Mouse (Mus musculus) brain, adult 2 months (tissue): Measurements from ENCODE around the gene Gpr45.
"Not testable (repeated sequence)": the region's sequence is repeated elsewhere in the genome, so short reads cannot be mapped to it uniquely, and the experiment has no call there.

Experiments
- DNase-seq: peaks from one replicate; pipeline ENCODE4 v3.0.0; 2011; ENCODE audit warnings: low read depth, low spot score

Gpr45 gene

DNA sequence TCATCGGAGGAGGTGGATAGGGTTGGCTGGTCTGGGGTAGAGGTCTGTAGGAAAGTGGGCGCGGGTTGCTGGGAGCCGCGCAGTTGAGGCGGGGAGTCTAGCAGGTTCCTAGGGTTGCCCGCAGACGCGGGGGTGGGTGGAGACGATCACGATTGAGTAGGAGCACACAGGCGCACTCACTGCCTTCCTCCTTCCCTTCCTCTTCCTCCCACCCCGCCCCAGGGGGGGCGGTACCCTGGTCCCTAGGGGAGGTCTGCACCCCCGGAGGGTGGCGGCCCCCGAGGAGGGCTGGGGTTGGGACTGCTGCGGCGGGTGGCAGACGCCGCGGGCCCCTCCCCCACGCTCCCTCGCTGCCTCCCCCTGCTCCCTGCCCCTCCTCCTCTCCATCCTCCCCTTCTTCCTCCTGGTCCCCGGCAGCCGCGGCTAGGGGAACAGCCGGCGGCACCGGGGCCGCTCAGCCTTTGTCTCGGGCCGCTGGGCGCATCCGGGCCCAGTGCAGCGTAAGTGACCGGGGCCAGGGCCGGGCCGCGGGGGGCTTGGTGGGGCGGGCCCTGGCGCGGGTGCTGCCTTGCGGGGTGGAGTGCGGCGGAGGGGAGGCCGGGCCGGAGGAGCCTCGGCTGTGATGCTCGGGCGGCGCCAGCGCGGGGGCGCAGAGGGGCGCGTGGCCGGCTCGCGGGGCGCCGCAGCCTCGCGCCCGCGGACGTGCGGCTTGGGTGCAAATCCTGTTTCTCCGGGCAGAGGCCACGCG is at the start of gene Gpr45:
Gene Gpr45, plus strand, starts transcription at position 139 of the 748 bp plus-strand sequence.
- DNase-seq: peak; percentile 68

DNA sequence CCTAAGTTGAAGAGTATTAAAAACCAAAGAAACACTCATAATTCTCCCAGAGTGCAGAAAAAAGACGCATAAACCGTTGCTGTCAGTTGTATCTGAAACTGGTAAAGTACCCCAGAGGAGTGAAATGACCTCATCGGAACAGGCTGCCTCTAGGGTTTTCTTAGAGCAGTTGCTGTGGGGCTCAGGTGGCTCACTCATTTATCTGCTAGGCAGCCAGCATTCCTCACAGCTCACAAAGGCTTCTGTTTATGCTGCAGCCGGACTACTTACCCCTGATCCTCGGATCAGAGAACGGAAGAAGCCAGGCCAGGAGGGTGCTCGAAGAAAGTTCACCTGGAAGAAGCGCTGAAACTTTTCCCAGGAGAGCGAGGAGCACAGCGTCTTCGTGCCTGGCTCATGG is 47.5 kb upstream of the Gpr45 start:
- DNase-seq: no peak

DNA sequence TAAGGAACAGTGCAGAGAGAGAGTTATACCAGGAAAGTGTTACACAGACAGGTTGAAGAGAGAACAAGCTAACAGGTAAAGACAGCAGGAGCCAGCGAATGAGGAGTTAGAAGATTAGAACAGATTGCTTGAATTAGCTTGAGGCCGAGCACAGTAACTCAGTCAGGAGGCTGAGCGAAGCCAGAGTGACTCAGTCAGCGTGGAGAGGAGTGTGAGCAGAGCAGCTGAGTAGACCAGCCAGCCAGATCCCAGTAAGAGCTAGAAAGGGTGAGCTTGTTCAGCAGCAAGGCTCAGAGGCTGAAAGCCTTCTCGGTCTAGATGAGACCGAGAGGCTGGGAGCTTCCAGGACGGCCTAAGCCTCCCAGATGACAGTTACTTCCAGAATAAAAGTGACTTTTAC is 46.0 kb upstream of the Gpr45 start:
- peak; percentile 80 for DNase-seq

DNA sequence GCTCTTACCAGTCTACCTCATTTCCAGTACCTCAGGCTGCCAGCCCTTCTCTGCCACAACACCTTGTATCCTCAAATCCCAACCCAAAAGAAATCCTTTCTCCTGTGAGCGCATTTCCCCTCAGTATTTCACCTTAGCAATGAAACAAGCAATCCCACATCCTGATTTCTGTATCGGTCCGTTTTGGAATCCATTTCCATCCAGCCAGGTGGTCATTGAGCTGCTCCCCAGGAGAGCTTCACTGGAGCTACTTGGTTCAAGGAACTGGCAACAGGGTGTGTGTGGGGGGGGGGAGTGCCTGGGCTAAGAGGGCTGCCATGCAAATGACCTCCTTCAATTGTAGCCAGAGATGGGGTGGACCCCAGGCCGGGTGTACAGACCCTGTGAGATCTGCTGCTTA is 45.5 kb upstream of the Gpr45 start:
- DNase-seq: no peak

DNA sequence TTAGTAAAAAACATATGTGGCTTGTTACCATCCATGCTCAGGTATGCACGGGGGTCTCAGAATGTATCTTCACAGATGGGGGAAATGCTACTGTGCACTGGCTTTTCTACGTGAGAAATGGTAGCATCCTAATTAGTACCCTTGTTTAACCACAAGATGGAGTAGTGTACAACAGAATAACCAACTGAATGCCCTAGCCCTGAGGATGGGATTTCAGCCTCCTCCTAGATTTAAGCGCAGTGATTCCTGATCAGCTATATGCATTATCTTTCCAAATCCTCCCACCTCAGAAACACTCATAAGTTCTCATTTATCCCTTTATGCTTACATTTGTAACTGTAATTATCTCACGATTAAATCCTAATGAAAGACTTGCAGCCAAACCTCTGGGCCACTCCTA is 37.6 kb upstream of the Gpr45 start:
- DNase-seq: peak; percentile 72

DNA sequence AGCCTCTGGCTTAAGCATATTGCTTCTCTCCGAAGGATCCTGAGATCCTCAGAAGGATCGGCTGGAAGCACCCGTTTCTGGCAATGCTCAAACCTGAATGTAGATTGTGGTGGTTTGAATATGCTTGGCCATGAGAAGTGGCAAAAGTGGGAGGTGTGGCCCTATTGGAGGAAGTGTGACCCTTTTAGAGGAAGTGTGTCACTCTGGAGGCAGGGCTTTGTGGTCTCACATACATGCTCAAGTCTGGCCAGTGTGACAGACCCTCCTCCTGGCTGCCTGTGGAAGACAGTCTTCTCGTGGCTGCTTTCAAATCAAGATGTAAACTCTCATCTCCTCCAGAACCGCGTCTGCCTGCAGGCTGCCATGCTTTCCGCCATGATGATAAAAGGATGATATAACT is 36.0 kb upstream of the Gpr45 start:
- no peak for DNase-seq

DNA sequence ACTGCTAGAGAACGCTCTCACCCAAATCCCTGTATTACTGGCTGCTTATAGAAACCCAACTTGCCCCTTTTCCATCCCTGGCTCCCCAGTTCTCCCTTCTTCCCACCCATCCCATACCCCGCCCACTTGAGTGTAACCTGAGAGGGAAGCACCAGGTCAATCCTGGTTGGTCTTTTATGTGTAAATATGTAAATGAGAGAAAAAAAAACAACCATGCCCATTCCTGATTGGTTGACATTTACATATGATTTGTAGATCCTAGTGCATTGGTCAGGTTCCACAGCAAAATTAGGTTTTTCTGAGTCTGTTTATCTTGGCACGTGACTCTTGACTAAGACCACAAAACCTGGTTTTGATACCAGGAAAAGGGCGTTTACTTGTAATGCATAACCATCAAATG is 34.8 kb upstream of the Gpr45 start:
- DNase-seq: no peak

DNA sequence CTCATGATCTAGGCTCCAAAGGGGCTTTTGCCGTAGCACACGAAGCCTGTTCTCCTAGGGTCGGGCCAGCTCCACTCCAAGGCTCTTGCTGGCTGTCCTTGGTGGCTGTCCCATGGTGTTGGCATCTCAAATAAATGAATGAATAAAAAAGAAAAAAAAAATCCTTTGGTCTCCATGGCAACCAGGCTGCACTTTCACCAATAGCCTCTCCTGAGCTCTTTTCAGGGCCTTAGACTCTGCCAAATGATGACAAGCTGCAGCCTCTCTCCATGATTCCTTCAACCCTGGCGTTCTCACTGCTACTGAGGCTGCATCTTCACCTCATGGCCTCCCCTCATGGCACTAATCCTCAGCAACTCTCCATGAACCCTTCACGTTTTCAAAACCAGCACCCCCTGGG is 28.7 kb upstream of the Gpr45 start:
- DNase-seq: peak; percentile 39

DNA sequence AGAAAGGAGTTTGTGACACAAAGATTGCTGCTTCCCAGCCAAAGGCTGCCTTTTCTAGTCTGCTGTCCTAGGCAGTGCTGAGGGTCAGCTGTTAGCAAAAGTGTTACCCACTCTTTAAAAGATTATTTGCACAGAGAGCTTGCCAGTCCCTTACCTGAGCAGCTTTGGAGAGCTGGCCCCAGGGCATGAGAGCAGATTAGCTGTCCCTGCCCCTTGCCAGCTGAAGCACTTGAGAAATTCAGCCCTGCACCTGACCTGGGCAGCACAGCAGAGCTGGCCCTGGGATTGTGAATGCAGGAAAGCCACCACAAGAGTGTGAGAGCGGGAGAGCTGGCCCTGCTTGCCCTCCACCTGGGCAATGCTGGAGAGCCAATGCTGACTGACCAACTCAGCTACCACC is 19.1 kb upstream of the Gpr45 start:
- DNase-seq: no peak

DNA sequence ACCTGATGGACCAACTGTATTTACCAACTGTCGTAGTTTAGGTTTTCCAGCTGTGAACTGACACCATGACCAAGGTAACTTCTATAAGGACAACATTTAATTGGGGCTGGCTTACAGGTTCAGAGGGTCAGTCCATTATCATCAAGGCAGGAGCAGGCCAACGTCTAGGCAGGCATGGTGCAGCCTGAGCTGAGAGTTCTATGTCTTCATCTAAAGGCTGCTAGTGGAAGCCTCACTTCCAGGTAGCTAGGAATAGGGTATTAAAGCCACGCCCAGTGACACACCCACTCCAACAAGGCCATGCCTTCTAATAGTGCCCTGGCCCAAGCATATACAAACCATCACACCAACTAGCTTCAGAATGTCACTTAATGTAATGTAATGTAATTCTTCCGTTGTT is 4.2 kb upstream of the Gpr45 start:
- no peak for DNase-seq

DNA sequence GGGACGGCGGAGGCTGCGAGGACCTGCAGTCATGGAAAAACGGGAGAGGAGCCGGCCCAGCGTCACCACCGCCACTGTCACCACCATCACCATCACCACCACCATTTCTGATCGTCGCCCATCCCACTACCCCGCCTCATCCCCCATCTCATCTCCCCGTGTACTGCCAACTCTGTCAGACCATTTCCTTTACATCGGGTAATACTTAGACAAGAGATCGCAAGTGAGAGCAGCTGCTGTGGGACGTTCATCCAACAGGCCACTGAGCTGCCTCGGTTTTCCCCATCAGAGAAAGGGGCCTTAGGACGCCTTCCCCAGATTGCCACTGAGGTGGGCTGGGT is 780 bp downstream of the Gpr45 start:
- DNase-seq: no peak

DNA sequence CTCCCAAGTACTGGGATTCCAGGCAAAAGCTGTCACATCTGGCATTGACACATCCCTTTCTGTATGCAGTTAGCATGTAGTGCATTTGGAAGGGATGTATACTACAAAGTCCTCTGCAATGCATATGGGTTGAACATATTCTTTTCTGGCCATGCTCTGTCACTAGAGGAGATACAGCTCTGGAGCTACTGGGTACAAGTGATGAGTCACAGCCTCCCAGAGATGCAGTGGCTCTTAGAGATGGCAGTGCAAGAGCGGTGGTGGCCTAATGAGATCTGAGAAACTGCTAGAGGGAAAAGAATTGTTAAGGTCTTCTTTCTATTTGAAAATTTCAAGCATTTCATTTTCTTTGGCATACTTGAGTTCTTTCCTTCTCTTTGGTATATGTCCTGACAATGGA is 4.2 kb downstream of the Gpr45 start:
- DNase-seq: peak; percentile 77

DNA sequence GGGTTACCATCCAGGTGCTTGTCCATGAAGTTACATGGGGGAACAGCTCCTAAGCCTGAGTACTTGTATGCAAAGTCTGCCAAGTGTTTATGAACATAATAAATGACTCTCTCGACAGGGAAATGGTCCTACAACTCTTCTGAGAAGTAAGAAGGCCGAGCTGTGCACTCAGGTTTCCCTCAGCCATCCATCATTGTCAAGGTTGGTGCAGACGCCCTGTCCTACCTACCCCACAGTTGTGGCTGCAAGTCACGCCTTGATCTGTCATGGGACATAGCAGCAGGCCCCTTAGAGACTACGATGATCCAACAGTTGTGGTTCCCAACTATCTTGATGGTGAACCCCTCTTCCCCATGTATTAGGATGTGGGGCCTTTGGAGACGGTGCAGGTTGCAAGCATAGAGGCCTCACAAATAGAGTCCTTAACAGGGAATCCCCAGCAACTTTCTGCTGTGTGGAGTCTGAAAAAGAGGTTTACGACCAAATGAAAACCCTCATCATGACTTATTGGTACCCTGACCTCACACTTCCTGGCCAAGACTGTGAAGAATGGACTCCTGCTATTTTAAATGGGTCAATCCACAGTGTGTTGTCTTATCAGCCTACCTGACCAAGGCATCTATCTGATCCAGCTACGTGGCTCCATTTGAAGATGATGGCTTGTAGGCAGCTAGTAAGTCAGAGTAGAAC is 30.6 kb downstream of the Gpr45 start:
- no peak for DNase-seq

DNA sequence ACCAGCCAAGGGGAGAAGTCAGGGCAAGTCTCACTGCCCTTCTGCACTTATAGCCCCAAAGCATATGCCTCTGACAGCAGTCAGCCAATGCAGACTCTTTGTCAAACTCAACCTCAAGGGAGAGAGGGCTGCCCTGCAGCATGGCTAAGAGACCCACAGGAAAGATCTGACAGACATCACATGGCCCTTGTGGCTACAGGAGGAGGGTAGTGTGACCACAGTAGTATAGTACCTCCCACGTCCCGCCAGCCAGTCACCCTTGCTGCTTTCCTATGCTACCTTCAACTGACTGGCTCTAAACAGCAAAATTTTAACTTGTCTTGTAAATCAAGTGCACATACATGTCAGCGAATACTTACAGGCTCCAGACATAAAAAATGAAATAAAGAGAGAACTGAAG is 31.4 kb downstream of the Gpr45 start:
- no peak for DNase-seq

DNA sequence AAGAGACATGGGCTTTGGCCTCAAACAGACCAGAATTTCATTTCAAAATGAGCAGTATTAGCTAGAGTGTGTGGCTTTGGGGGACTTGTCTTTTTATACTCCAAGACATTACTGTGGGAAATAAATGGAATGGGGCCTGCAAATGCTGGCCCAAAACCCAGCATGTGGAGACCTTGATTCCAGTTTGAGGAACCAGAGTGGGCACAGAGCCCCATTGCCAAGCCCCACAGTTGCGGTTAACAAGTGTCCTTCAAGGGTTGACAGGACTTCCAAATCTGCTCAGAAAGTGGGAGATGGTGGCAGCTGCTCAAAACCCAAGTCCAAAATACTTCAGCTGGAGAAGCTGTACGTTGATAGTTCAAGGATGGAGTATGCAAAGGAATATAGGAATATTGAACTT is 36.3 kb downstream of the Gpr45 start:
- DNase-seq: no peak

DNA sequence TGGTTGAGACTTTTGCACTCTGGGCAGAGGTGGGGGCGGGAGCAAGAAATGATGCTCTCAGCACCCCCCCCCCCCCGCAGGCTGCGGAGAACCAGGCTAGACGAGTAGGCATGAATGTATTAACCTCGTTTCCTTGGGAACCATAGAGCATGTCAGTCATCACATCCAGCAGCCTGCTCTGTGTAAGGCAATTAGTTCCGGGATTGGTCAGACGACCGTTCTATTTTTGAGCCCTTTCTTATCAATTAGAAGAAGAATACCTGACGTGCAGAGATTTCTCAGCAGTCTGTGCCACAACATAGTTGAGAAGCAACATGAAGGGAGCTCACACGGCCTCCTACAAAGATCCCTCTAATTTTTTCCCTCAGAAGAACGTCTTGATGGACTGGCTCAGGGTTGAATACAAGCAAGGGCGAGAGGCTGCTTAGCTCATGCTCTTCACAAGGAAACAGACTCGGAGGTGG is 53.4 kb downstream of the Gpr45 start:
- DNase-seq: peak; percentile 82

DNA sequence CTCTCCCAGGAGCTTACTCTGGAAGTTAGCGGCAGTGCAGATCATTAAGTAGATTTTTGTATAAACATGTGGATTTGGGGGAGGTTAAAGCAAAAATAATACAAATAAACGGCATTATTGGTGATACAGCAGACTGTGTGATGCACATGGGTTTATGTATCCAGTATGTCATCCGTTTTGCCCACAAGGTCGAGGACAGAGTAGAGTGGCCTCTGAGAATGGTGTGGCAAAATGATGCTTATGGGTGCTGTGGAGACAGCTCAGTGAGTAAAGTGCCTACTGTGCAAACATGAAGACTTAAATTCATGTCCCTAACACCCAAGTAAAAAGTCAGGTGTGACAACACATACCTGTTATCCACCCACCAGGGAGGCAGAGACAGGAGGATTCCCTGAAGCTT is 53.9 kb downstream of the Gpr45 start:
- DNase-seq: no peak

DNA sequence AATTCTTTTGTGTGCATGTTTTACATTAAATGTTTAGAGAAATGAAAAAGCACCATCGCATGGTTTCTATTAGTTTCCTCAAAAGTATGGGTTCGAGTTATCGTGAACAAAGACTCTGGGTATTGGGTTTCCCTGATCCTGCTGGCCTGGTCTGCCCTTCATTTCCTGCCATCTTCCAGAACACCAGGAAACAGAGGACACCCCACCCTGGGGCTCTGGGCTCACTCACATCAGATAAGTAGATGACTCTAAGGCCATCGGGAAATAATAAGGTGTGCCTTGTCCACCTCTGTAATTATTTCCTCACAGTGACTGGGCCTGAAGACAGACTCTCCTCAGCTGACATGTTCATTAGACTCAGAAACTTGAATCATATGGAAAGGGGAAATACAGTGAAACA is 57.8 kb downstream of the Gpr45 start:
- no peak for DNase-seq

DNA sequence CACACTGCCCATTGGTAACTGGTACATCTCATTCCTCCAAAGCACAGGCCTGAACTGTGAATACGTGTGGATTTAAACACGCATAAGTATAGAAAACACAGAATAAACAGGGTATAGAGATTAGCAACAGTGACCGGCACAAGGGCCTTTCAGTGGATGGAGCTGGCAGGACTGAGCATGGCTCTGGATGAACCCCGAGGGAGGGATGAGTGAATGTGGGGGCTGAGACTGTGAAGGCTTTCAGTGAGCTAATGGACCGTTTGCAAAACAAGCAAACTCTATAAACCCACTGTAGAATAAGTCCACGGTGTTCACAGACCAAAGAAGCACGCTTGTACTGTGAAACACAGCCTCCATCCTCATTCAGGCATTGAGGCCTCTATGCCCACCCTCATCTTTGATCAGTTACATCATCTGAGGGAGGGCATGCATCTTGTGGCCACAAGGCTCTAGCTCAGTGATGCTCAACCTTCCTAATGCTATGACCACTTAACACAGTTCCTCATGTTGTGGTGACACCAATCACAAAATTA is 62.5 kb downstream of the Gpr45 start:
- DNase-seq: not testable (repeated sequence)

DNA sequence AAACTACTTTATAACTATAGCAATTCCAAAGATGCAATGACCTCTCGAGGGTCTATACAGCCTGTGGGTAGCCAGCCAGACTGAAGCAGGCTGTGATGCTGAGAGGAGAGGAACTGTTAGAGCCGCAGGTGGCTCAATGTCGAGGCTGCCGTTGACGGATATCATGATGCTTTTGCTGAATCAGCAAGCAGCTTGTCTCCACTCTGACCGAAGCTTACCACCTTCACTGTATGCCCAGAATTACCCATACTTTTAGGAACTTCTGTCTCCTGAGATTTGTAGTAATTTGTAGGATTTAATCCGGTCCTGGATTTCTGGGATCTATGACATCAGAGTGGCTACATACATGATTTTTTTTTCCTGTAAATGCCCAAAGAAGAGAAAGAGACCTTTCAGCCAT is 83.3 kb downstream of the Gpr45 start:
- no peak for DNase-seq

DNA sequence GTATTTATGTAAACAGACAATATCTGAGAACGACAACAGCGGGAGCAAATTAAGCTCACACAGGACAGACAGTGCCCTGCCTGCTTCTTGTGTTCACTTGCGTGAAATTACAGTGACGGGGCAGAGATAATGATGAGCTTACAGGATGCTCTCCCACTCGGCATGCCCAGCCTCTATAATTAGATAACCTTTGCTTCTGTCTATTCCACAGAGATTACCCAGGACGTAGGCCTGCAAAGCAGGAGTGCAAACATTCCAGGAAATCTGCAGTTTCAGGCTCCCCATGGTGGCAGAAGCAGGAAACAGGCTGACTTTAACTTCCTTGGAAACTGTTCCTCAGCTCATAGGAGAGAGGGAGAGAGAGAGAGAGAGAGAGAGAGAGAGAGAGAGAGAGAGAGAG is 89.6 kb downstream of the Gpr45 start:
- peak; percentile 71 for DNase-seq

DNA sequence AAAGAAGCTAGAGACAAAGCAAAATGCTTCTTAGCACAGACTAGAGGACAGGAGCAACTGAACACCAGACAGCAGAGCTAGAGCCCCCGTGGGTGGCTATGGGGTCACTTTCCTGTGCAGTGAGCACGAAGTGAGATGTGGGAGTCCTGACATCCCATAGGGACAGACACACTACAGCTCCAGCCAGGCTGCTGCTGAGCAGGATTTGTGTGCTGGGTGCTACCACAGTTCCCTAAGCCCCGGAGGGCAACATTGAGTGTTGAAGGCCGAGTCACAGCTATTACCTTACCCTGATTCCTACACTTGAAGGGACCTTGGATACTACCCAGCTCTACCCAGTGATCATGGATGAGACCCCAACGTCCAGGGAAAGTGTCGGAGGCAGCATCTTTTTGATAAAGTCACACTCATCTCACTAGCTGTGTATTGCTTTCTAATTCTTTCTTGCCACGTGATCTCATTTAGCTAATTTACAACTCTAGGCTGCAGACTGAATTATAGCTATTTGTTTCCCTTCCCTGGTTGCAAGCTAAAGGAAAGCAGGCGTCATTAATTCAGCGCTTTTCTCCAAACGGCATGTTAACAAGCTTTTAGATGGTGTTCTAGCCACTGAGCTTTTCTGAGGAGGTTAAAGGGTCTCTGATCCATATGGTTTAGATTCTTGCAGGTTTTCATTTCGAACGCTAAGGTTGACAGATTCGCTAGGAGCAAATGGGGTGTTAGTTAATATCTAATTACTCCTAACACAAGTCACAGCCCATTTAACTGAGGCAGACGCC is 92.7 kb downstream of the Gpr45 start:
- no peak for DNase-seq
